Mouse (Mus musculus) C2C12 (cell line): Measurements from ENCODE around the gene Plppr2. TPM values are rescaled to one million over a fixed set of nuclear protein-coding genes. Genes with fewer than 3 reads are reported as not detected.

Experiments used
- H3K27me3 ChIP-seq: one replicate; pipeline ENCODE4 v1.6.1; 2011; ENCODE audit not compliant: control insufficient read depth, insufficient read depth, insufficient read length
- H3K36me3 ChIP-seq: one replicate; pipeline ENCODE4 v1.6.1; 2011; ENCODE audit not compliant: control insufficient read depth, insufficient read depth
- H3K4me3 ChIP-seq: one replicate; pipeline ENCODE4 v1.5.1; 2011; ENCODE audit warnings: mild to moderate bottlenecking, control low read depth; ENCODE audit not compliant: poor library complexity, insufficient read depth, severe bottlenecking
- H3K79me2 ChIP-seq: one replicate; pipeline ENCODE4 v1.6.1; 2011; ENCODE audit not compliant: control insufficient read depth, insufficient read depth
- H3K79me3 ChIP-seq: one replicate; pipeline ENCODE4 v1.6.1; 2011; ENCODE audit warnings: low read depth, control low read depth
- H3ac ChIP-seq: one replicate; pipeline ENCODE3; 2011; ENCODE audit warnings: low read depth; ENCODE audit not compliant: control insufficient read depth, insufficient read length
- CEBPB ChIP-seq: IDR thresholded peaks from one replicate; pipeline ENCODE4 v1.6.1; 2011; ENCODE audit warnings: low read depth, mild to moderate bottlenecking, control low read depth, moderate library complexity
- CTCF ChIP-seq: IDR thresholded peaks from one replicate; pipeline ENCODE4 v1.5.1; 2011; ENCODE audit not compliant: control insufficient read depth, insufficient read depth, insufficient read length
- FOSL1 ChIP-seq: IDR thresholded peaks from one replicate; pipeline ENCODE4 v1.8.0; 2011; ENCODE audit warnings: mild to moderate bottlenecking, low read length; ENCODE audit not compliant: poor library complexity, insufficient read depth, severe bottlenecking
- MAX ChIP-seq: IDR thresholded peaks from one replicate; pipeline ENCODE4 v1.6.1; 2011; ENCODE audit warnings: mild to moderate bottlenecking, control low read depth
- MYOD1 ChIP-seq: IDR thresholded peaks from one replicate; pipeline ENCODE4 v1.6.1; 2011; ENCODE audit warnings: low read depth; ENCODE audit not compliant: control insufficient read depth, insufficient read length
- MYOG ChIP-seq: IDR thresholded peaks from one replicate; pipeline ENCODE4 v1.6.1; 2011; ENCODE audit not compliant: control insufficient read depth, insufficient read length; ENCODE audit errors: extremely low read depth
- USF1 ChIP-seq: IDR thresholded peaks from one replicate; pipeline ENCODE4 v1.6.1; 2011; ENCODE audit warnings: low read depth, mild to moderate bottlenecking, control low read depth, moderate library complexity
- polyA plus RNA-seq: library from polyadenylated mRNA; unstranded; fragments of >200 nt; fragmentation: generic; extraction: Trizol; gene quantifications from one replicate; pipeline ENCODE4 v1.2.1, GENCODE M21; 2012; ENCODE audit warnings: missing spikeins

Plppr2 gene
- polyA plus RNA-seq, 1 experiment: 11.6 TPM

DNA sequence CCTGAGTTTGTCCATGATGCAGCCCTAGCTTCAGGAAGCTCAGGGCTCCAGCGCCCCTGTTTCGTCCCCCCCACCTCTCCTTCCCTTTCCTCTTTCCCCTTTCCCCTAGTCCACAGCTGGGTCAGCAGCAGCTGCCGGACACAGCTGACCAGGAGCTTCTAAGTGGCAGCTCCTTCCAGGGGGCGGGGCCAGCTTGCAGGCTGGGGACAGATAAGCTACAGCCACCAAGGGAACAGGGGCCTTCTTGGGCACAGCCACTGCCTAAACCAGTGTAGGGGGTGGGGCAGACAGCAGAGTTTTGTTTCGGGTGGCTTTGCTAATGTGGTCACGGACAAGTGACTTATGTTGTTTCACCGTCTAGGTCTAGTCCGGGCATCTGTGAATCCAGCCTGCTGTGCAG, 26.6 kb downstream of the Plppr2 start, which contains the start of gene Epor:
Gene Epor, minus strand, starts transcription at position 90 of the 400 bp plus-strand sequence.
- H3K79me2 ChIP-seq: no peaks in the 10 kb centered on the region
- H3K79me3 ChIP-seq: no peaks in the 10 kb centered on the region
- H3K27me3 ChIP-seq: no peaks in the 10 kb centered on the region
- H3K4me3 ChIP-seq: peak within 1 kb of the TSS; percentile 30
- H3K36me3 ChIP-seq: no peaks in the 10 kb centered on the region
- TF ChIP-seq CEBPB (no peak), MAX (no peak), FOSL1 (no peak), MYOD1 (no peak), CTCF (no peak), USF1 (no peak), MYOG (no peak)
- peak within 1 kb of the TSS; percentile 46 for H3ac ChIP-seq

DNA sequence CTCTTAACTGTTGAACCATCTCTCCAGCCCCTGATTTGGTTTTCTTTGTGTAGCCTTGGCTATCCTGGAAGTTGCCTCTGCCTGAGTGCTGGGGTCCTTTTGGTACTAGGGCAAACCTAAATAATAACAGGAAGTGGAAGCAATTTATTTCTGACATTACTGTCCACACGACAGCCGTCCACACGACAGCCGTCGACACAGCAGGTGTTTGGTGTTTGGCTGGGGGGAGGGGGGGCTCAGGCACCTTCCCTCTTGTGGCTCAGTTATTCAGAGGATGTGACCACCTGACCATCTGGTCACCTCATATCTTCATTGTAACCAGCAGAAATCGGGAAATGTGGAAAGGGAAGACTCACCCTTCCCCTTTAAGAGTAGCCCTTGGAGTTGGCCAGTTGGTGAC, 32.0 kb downstream of the Plppr2 start:
- Histone ChIP-seq H3K36me3 (no peaks in the 10 kb centered on the region), H3K79me3 (no peaks in the 10 kb centered on the region), H3K27me3 (no peaks in the 10 kb centered on the region), H3K79me2 (no peaks in the 10 kb centered on the region), H3ac (no peak overlapping the region), H3K4me3 (no peak overlapping the region)
- TF ChIP-seq USF1 (no peak), FOSL1 (no peak), MYOD1 (no peak), MYOG (no peak), CEBPB (no peak), CTCF (no peak), MAX (no peak)

DNA sequence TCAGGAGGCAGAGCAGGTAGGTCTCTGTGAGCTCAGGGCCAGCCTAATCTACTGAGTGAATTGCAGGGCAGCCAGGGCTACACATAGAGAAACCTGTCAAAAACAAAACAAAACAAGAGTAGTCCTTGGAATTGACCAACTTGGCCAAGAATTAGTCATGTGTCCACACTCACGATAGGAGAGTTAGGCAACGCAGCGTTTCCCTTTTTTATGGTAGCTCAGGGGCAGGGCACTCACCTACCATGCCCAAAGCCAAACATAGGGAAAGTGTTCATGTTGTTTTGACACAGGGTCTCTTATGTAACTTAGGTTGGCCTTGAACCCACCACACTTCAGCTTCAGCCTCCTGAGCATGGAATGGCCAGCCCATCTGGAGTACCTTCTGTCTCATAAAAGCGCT, 32.5 kb downstream of the Plppr2 start:
- no peak overlapping the region for H3K4me3 ChIP-seq

DNA sequence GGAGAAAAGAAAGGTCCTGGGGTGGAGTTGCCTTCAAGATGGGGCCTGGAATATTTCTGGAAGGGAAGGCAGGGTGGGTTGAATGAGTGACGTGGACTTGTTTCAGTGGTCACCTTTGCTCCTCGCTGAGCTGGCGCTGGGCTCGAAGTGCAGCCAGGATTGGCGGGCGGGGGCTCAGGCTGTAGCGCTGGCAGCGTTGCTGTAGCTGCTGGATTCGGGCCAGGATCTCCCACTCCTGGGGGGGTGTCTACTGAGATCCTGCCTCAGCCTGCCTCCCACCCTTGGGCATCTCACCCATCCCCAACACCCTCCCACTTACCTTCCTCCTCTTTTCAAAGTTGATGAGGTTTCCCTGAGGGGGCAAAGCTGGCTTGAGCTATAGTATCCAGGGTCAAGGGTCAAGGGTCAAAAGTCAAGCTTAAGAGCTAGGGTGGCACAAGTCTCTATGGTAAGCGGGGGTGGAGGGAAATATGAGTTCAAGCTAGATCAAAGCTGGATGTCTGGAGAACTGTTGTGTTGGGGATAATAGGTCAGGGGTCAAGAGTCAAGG, 39.9 kb downstream of the Plppr2 start:
- no peaks in the 10 kb centered on the region for H3K79me2 ChIP-seq
- no peak overlapping the region for H3ac ChIP-seq
- TF ChIP-seq CTCF (no peak), FOSL1 (no peak), CEBPB (no peak), MYOD1 (no peak), MAX (no peak), MYOG (no peak), USF1 (no peak)

More for the DNA sequence above, 32.5 kb downstream of the Plppr2 start:
- H3K27me3 ChIP-seq: no peaks in the 10 kb centered on the region
- no peak overlapping the region for H3ac ChIP-seq
- H3K36me3 ChIP-seq: no peaks in the 10 kb centered on the region
- H3K79me2 ChIP-seq: no peaks in the 10 kb centered on the region
- TF ChIP-seq MYOG (no peak), USF1 (no peak)
- H3K79me3 ChIP-seq: no peaks in the 10 kb centered on the region

DNA sequence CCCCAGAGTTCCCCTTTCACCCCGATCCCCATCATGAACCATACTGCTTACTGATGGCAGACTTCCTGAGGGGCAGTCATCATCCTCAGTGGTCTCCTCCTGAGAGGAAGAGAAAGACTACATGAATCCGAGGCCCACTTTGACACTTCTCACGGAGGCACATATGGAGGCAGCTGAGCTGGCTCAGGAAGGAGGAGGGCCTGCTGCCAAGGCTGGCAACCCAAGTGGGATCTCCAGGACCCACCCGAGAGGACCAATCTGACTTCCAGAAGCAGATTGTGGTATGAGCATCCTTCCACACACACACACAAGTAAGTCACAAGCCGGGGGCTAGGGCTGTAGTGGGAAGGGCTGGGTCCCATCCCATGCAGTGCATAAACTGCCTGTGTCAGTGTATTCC, 40.5 kb downstream of the Plppr2 start:
- TF ChIP-seq USF1: no peak
- TF ChIP-seq CEBPB: no peak
- no peaks in the 10 kb centered on the region for H3K36me3 ChIP-seq
- H3K79me3 ChIP-seq: no peaks in the 10 kb centered on the region
- H3K4me3 ChIP-seq: no peak overlapping the region
- no peaks in the 10 kb centered on the region for H3K79me2 ChIP-seq
- H3K27me3 ChIP-seq: no peaks in the 10 kb centered on the region
- no peak overlapping the region for H3ac ChIP-seq

More for the DNA sequence above, 39.9 kb downstream of the Plppr2 start:
- H3K36me3 ChIP-seq: no peaks in the 10 kb centered on the region
- H3K27me3 ChIP-seq: no peaks in the 10 kb centered on the region
- H3K4me3 ChIP-seq: no peak overlapping the region
- no peaks in the 10 kb centered on the region for H3K79me3 ChIP-seq

DNA sequence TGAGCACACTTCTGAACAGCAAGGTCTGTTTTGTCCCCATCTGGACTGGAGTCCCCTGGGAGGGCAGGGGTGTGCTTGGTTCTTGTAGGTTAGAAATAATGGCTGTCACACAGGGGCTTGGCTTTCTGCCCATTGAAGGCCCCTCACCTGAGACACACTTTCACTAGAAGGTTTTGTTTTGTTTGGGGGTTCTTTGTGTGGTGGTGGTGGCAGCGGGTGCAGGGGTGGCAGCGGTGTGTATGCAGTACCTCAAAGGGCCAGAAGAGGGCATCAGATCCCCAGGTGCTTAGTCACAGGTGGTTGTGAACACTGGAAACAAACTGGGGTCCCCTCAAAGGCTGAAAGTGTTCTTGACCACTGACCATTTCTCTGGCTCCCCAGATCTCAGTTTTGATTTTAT, 41.1 kb downstream of the Plppr2 start:
- H3K27me3 ChIP-seq: no peaks in the 10 kb centered on the region
- H3K79me3 ChIP-seq: no peaks in the 10 kb centered on the region
- no peak overlapping the region for H3K4me3 ChIP-seq
- no peaks in the 10 kb centered on the region for H3K79me2 ChIP-seq
- TF ChIP-seq CEBPB (no peak), MYOG (no peak), USF1 (no peak), CTCF (peak; percentile 54)
- H3ac ChIP-seq: no peak overlapping the region
- H3K36me3 ChIP-seq: no peaks in the 10 kb centered on the region
